Mouse (Mus musculus) layer of hippocampus, postnatal 36 days (tissue): Measurements from ENCODE around the gene Slc9a3r1. TPM values are rescaled to one million over a fixed set of nuclear protein-coding genes. Genes with fewer than 3 reads are reported as not detected.
A peak's percentile ranks its signal among the peaks of the same experiment; 100 is the strongest.

Source experiments
- DNase-seq, 2 experiments: peaks; one replicate each; pipeline ENCODE4 v3.0.0; 2022
- total RNA-seq, 2 experiments: library from RNA; stranded (reverse); gene quantifications; 2 replicates each; pipeline ENCODE4 v1.2.3; 2021

Slc9a3r1 gene
- total RNA-seq, 2 experiments from 2014 or later, result 72.1 to 73.7 TPM

- no peak for DNase-seq
These were observed 518 bp downstream of the Slc9a3r1 start for GRCm38 (mm10) chr11:115163568-115164150.

DNA sequence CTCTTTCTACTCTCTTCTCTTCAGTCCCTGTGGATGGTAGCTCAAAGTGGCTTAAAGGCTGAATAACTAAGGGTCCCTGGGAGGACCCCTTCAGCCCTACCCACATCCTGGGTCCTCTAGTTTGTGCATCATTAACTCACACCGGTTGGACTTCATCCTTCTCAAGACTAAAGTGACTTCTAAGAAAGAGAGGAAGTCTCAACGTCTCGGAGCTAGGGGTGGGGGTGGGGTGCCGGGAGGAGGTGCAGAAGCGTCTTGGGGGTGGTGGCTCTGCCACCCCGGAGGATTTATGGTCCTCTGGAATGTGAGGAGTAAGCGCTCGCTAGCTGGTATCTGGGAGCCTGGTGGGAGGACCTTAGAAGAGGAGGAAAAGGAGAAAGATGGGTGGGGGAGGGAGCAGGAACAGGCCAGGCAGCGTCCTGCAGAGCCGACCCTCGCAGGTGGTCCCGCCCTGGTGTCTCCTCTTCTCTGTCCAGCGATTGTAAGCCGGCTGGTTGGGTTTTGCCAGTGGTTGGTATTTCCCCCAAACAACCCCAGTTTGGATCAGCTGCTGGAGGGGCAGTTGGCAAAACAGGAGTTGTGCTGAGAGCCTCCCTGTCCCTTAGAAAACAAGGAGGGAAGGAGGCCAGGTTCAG lies 1.3 kb downstream of the Slc9a3r1 start:
- DNase-seq, result no peak

DNA sequence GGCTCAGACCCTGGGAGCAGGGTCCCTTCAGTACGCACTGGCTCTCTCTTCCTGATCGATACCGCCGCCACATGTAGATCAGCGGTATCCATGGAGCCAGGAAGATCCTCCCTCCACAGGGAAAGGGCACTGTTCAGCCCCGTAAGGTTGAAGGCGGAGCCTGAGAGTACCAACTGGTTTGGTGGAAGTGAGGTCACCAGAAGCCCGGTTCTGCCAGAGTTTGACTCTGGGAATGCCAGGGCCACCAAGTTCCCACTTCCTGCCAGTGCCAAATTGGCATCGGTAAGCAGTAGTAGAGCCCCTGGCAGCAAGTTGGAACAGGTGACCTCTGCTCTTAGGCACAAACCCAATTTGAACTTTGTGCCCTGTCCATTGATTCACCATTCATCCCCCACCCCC lies 1.8 kb downstream of the Slc9a3r1 start:
- DNase-seq, result peak; percentile 30 to 58

GRCm38 (mm10) chr11:115166776-115167175 lies 3.6 kb downstream of the Slc9a3r1 start:
- no peak for DNase-seq

GRCm38 (mm10) chr11:115167631-115168249 lies 4.6 kb downstream of the Slc9a3r1 start:
- DNase-seq, result no peak

DNA sequence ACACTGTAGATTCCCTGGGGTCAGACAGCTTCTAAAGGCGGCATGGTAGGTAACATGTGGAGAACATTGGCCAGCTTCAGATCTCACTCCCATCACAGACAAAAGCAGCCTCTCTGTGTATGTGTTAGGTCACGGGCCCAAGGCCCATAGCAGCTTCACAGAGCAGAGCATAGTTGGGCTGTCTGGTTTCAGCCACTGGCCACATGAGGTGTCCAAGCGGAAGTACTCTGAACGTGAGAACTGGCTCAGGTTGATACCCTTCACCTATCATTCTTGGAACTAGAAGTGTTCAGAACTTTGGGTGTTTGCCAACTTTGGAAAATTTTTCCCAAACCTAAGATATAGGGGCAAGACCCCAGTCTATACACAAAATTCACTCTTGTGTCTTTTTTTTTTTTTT lies 6.3 kb downstream of the Slc9a3r1 start:
- DNase-seq, result no peak

DNA sequence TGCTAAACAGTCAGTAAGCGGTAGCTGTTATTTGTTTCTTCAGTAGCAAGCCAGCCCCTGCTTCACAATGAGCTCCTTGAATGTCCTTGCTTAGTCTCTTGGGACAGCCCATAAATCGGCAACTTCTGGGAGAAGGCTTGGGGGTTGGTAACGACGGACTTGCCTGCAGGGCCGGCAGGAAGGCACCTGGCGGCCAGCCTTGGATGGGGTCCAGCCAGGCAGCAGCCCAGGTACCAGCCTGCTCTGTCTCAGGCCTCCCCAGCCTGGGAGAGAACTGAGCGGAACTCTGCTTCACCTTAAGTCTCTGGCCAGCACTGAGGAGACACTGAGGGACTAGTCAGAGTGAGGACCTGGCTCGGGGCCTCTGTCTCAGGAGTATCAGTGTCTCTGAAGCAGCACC lies 8.0 kb downstream of the Slc9a3r1 start:
- no peak for DNase-seq

DNA sequence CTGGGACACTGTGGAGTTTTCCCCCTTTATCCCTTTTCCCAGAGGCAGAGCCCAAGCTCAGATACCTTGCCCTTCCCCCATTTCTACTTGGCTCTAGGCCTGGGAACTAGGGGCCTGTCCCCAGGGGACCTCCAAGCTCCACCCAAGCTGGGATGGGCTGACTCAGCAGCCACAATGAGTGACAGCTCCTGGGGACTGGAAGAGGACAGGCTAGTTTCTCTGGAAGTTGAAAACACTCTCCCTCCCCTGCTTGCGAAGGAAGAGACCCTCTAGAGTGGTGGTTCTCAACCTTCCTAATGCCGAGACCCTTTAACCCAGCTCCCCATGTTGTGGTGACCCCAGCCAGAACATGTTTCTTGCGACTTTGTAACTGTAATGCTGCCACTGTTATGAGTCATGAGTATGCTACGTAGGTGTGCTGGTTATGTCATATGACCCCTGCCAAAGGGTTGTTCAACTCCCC lies 9.7 kb downstream of the Slc9a3r1 start:
- no peak for DNase-seq

- DNase-seq, result no peak
These were observed 10.6 kb downstream of the Slc9a3r1 start for GRCm38 (mm10) chr11:115173549-115174339.

DNA sequence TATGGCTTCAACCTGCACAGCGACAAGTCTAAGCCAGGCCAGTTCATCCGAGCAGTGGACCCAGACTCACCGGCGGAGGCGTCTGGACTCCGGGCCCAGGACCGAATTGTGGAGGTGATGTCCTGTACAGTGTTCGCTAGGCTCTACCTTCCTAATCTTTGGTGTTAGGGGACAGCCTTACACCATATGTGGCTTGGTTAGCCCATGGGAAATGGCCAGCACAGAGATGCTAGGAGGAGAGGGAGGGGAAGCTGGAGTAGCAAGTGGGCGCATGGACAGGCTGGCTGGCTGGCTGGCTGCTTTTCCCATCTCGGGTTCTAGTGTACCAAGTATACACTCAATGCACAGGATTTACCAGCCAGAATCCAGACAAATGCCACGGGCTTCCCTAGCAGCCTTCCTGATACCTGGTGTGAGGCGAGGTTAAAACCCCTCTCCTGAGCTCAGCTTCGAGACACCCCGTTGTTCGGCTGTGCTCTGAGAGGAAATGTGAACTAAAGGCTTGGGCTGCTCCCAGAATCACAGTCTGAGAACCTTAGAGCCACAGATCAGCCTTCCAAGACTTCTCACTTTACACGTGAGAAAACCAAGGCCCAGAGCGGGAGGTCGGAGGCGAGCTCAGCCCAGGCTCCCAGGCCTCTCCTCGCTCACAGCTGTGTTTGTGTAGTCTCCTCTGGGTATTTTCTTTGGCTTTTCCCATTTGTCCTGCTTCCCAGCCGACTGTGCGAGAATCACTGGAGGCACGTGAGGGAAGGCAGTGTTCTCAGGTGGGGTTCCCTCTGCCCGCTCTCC lies 13.5 kb downstream of the Slc9a3r1 start:
- DNase-seq, result no peak

- no peak for DNase-seq
These were observed 14.5 kb downstream of the Slc9a3r1 start for GRCm38 (mm10) chr11:115177559-115178195.

DNA sequence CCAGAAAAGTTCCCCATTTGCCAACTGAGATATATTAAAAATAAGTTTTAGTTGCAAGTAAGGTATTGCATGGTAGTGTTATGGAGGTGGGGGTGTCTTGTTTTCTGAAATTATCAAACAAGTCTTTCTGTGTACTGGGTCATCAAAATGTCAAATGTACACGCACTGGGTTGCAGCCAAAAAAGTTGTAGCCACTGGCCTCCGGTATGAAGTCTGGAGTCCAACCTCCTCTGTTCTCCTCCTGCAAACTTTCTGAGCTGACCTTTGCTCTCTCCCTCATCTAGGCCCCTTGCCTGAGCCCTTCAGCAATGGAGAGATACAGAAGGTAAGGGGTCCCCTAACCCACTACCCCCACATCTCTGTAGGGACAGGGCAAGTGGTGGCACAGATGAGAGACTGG lies 15.6 kb downstream of the Slc9a3r1 start:
- no peak for DNase-seq

DNA sequence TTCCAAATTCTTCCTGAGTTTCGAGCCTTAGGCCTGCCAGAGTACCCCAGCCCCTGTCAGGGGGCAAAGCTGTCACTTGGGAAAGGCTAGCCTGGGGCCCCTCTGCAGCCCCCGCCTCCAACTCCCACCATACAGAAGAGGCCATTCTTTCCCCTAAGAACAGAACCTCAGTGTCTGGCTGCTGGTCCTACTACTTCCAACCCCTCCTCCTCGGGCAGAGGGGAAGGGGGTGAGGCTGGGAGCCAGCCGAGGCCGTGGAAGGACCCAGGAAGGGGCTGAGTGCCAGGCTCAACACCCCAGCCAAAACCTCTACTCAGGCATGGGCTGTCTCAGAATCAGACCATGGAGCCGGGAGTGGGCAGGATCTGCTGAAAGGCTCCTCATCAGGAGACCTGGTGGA lies 16.1 kb downstream of the Slc9a3r1 start:
- DNase-seq, result peak; percentile 51 to 58

- DNase-seq, result no peak
These were observed 16.7 kb downstream of the Slc9a3r1 start for GRCm38 (mm10) chr11:115179881-115180280.

DNA sequence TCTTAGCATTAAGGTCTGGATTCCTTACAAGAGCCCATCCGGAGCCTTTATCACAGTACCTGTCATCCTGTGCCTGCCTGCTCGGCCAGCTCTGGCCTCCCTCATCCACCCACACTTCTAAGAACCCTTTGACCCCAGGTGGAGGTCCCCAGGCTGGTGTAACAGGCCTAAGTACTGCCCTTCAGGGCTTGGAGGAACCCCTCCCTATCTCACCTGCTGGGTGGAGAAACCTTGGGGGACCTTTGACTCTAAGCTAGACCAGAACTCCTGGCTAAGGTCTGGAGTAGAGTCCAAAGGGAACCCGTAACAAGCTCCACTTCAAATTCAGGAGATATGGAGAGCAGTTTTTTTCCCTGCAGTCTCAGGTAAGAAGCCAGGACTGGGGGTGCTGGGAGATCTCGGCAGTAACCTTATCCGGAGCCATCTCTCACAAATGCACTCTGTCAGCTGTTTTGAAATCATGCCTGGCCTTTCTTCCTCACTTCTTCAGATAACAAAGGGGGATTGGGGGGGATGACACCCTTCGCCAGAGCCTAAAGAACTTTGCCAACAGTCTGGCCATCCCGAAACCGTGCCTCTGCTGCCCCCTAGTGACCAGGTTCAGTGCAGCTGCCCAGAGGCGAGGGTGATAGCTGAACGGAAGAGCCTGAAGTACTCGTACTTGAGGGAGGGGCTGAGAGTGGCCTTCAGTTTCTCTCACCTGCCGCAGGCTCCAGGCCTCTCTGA lies 18.9 kb downstream of the Slc9a3r1 start:
- peak; percentile 70 to 72 for DNase-seq

DNA sequence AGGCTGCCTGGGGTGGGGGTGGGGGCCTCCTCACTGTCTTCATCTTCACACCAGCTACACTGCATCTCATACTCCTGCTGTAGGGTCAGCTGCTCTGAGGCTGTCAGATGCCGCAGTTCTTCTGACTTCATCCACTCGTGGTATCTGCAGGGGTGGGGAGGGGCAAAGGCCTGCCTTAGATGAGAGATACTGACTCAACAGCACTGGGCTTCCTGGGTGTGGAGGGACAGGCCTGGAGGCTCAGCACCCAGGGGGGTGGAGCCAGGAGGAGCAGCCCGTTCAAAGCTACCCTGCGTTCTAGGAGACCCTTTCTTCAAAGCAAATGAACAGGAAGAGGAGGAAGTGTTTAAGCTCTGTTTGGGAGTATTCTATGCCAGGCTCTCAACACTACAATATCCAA lies 21.8 kb downstream of the Slc9a3r1 start:
- DNase-seq, result no peak

DNA sequence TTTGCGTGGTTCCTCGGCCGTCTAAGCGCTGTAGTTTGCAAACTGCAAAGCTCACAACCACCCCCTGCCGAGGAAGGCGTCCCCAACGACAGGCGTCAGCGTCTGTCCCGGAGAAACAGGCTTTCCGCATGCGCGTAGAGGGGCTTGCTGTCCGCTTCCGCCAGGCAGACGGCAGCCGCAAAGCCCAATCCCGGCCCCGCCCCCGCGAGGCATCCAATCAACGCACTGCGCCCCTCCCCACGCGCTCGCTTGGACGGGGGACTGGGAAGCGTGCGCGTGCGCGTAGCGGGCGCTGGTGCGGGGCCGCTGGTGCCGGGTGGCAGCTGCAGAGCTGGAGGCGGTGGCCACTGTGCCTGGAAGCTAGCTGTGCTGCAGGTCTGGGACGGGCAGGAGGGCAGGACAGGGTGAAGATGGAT lies 24.1 kb downstream of the Slc9a3r1 start, which contains the start of gene Tmem104:
Gene Tmem104, plus strand, starts transcription at position 264 of the 416 bp plus-strand sequence.
- DNase-seq, result peak; percentile 99 to 100

GRCm38 (mm10) chr11:115187693-115188092 lies 24.6 kb downstream of the Slc9a3r1 start, which contains the start of gene Nat9:
Gene Nat9 (minus strand): TSS chr11:115187859.
- DNase-seq, result no peak

DNA sequence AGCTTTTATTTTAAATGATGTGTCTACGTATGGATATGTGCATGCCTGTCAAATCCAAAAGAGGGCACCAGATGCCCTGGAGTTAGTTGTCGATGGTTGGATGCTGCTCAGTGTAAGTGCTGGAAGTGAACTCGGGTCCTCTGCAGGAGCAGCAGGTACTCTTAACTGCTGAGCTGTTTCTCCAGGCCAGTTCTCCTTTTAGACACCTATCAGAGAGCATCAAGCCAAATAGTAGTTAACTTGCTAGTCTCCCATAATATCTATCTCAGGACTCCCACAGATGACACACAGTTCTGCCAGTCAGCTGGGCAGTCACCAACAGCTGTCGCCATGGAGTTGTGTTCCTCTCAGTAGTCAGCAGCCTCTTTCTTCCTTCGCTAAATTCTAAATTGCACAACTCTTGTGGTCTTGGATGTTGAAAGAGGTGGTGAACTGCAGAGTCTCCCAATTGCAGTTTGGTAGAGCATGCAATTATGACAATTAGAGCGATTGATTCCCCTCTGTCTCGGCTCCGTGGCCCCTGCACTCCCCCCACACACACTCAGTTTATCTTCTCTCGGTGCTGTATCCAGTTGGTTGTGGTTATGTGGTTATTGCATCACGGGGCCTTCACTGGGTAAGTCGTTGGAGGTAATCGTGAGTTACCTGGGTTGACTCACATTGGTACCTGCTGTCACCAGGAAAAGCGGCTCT lies 25.5 kb downstream of the Slc9a3r1 start:
- no peak for DNase-seq

DNA sequence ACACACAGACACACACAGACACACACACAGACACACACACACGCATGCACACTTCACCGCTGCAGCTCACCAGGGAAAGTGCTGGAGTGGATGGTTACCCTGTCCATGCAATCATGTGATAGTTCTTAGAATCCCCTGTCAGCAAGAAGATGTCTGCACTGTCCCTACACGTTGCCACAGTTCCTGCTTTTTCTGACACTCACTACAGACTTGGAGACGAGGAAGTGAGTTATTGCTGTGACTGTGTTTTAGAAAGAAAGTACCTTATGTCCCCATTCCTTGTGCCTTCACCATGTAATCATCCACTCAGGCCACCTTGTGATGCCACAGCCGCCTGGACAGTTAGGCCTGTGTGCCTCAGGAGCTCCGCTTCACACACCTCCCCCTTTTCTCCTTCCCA lies 26.2 kb downstream of the Slc9a3r1 start:
- DNase-seq, result no peak
